Mouse (Mus musculus) MEL (cell line): ENCODE results near the gene Aldh1a1.
A peak's percentile ranks its signal among the peaks of the same experiment; 100 is the strongest.

ENCODE experiments used
- CHD1 ChIP-seq: IDR thresholded peaks from 2 replicates; pipeline ENCODE4 v1.6.1; 2012; ENCODE audit warnings: low read depth, mild to moderate bottlenecking, inconsistent platforms, low read length, improper control_type of control experiment
- CTCF ChIP-seq, 3 experiments: IDR thresholded peaks in 2 of 3; conservative IDR thresholded peaks in 1 of 3; 2 replicates each; pipeline ENCODE4 v1.5.1; 2011 to 2012; ENCODE audit warnings: low read length in 3 of 3, low read depth in 2 of 3, mild to moderate bottlenecking in 2 of 3, improper control_type of control experiment in 1 of 3, inconsistent platforms in 1 of 3, mixed read lengths in 1 of 3, moderate library complexity in 1 of 3; ENCODE audit not compliant: control insufficient read depth in 1 of 3, insufficient read depth in 1 of 3, poor library complexity in 1 of 3, severe bottlenecking in 1 of 3
- EP300 ChIP-seq, 2 experiments: IDR thresholded peaks; 2 replicates each; pipeline ENCODE4 v1.6.1; 2011; ENCODE audit warnings: improper control_type of control experiment in 2 of 2, low read length in 2 of 2, low read depth in 1 of 2, mild to moderate bottlenecking in 1 of 2
- MAZ ChIP-seq: IDR thresholded peaks from 2 replicates; pipeline ENCODE4 v1.6.1; 2012; ENCODE audit warnings: low read depth, mild to moderate bottlenecking, inconsistent platforms, low read length, improper control_type of control experiment
- POLR2AphosphoS5 ChIP-seq: IDR thresholded peaks from 2 replicates; pipeline ENCODE4 v1.6.1; 2012; ENCODE audit warnings: low read depth, borderline replicate concordance, mild to moderate bottlenecking, inconsistent platforms, low read length, moderate library complexity, mixed read lengths
- ZKSCAN1 ChIP-seq: IDR thresholded peaks from 2 replicates; pipeline ENCODE4 v1.6.1; 2012; ENCODE audit warnings: low read depth, mild to moderate bottlenecking, inconsistent platforms, low read length, improper control_type of control experiment, moderate library complexity
- ZNF384 ChIP-seq: IDR thresholded peaks from 2 replicates; pipeline ENCODE4 v1.6.1; 2012; ENCODE audit warnings: low read depth, mild to moderate bottlenecking, inconsistent platforms, low read length, improper control_type of control experiment

DNA sequence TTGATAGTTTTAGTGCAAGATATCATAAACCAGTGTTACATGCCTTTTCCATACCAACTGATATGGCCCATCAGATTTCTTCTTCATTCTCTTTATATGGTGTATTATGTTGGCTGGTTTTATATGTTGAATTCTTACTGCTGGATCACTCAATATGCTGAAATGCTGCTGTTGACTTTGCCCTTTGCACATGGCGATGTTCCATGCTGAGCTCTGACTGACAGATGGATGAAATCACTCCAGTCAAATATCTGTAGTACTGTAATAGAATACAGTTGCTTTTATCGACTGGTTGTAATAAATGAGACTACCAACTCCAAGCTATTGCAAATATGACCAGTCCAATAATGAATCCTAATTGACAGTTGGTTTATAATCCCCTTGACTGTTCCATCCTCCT lies 19.5 kb downstream of the Aldh1a1 start:
- TF ChIP-seq CTCF (IDR thresholded peaks at IDR 0.05 in 2 of 3, conservative IDR thresholded peaks at IDR 0.05 in 1 of 3; ENCODE audit: control insufficient read depth in 1 of 3, insufficient read depth in 1 of 3, low read depth in 2 of 3, low read length in 3 of 3, poor library complexity in 1 of 3, severe bottlenecking in 1 of 3) (no peak), POLR2AphosphoS5 (no peak), ZKSCAN1 (no peak), EP300 (IDR thresholded peaks at IDR 0.05; ENCODE audit: low read depth in 1 of 2, low read length in 2 of 2) (peak in 1 of 2 experiments; percentile 11; a peak in 1 of 4 replicates), ZNF384 (no peak), MAZ (no peak), CHD1 (no peak)
